Mouse (Mus musculus) layer of hippocampus, adult 2 months (tissue): ENCODE measurements around the gene Rps28. TPM values are rescaled to one million over a fixed set of nuclear protein-coding genes. Genes with fewer than 3 reads are reported as not detected.
A peak's percentile ranks its signal among the peaks of the same experiment; 100 is the strongest.

Experiments
- DNase-seq, 2 experiments: peaks; one replicate each; pipeline ENCODE4 v3.0.0; 2022; ENCODE audit warnings: low spot score in 2 of 2
- H3K27ac ChIP-seq: fragments of 200-600 bp; 2 replicates; pipeline ENCODE4 v1.8.1; 2022
- H3K4me3 ChIP-seq: fragments of 200-600 bp; 2 replicates; pipeline ENCODE4 v1.8.1; 2022; ENCODE audit warnings: mild to moderate bottlenecking
- CTCF ChIP-seq: fragments of 200-600 bp; conservative IDR thresholded peaks from 2 replicates; pipeline ENCODE4 v1.8.1; 2022; ENCODE audit warnings: antibody characterized with exemption, mild to moderate bottlenecking, moderate library complexity
- total RNA-seq, 2 experiments: library from RNA; stranded (reverse); gene quantifications; 2 replicates each; pipeline ENCODE4 v1.2.3; 2021

Rps28 gene
- total RNA-seq, 2 experiments from 2014 or later, result 723 to 770 TPM

- DNase-seq, result no peak
- TF ChIP-seq CTCF, result no peak
- Histone ChIP-seq H3K4me3 (no peak overlapping the region), H3K27ac (no peak overlapping the region)
These were observed 17.0 kb downstream of the Rps28 start for GRCm38 (mm10) chr17:33807181-33807888.

GRCm38 (mm10) chr17:33804745-33805144 lies 19.6 kb downstream of the Rps28 start:
- Histone ChIP-seq H3K4me3 (no peak overlapping the region), H3K27ac (no peak overlapping the region)
- no peak for DNase-seq
- TF ChIP-seq CTCF, result no peak

- no peak overlapping the region for H3K4me3 ChIP-seq
- no peak for TF ChIP-seq CTCF
- no peak for DNase-seq
- H3K27ac ChIP-seq, result no peak overlapping the region
These were observed 20.2 kb downstream of the Rps28 start for GRCm38 (mm10) chr17:33804205-33804604.

GRCm38 (mm10) chr17:33802221-33802620 lies 22.1 kb downstream of the Rps28 start:
- peak; percentile 79 for TF ChIP-seq CTCF
- Histone ChIP-seq H3K4me3 (no peak overlapping the region), H3K27ac (no peak overlapping the region)
- DNase-seq, result no peak

GRCm38 (mm10) chr17:33799277-33799676 lies 25.1 kb downstream of the Rps28 start:
- DNase-seq, result no peak
- Histone ChIP-seq H3K4me3 (no peak overlapping the region), H3K27ac (no peak overlapping the region)
- no peak for TF ChIP-seq CTCF

- DNase-seq, result no peak
- TF ChIP-seq CTCF, result peak; percentile 65
- H3K27ac ChIP-seq, result no peak overlapping the region
- H3K4me3 ChIP-seq, result no peak overlapping the region
These were observed 26.1 kb downstream of the Rps28 start for GRCm38 (mm10) chr17:33798306-33798705.

GRCm38 (mm10) chr17:33788732-33789131 lies 35.6 kb downstream of the Rps28 start:
- H3K4me3 ChIP-seq, result no peak overlapping the region
- DNase-seq, result no peak
- H3K27ac ChIP-seq, result no peak overlapping the region
- TF ChIP-seq CTCF, result no peak

- DNase-seq, result no peak
- Histone ChIP-seq H3K27ac (no peak overlapping the region), H3K4me3 (no peak overlapping the region)
- TF ChIP-seq CTCF, result no peak
These were observed 38.0 kb downstream of the Rps28 start for GRCm38 (mm10) chr17:33786375-33786774.

GRCm38 (mm10) chr17:33784939-33785338 lies 39.4 kb downstream of the Rps28 start:
- no peak for TF ChIP-seq CTCF
- no peak overlapping the region for H3K27ac ChIP-seq
- no peak for DNase-seq

GRCm38 (mm10) chr17:33783408-33783807 lies 41.0 kb downstream of the Rps28 start:
- Histone ChIP-seq H3K27ac (no peak overlapping the region), H3K4me3 (no peak overlapping the region)
- no peak for DNase-seq
- no peak for TF ChIP-seq CTCF

More at GRCm38 (mm10) chr17:33784939-33785338, 39.4 kb downstream of the Rps28 start:
- H3K4me3 ChIP-seq, result no peak overlapping the region

- H3K4me3 ChIP-seq, result peak overlapping the region; percentile 32; the same call in 1 of the 2 replicates
- DNase-seq, result no peak
- TF ChIP-seq CTCF, result peak; percentile 23; the same call in 1 of the 2 replicates
- 0 out of 2 replicates have a peak overlapping the region, but pooled peaks have one; percentile 19 for H3K27ac ChIP-seq
These were observed 42.3 kb downstream of the Rps28 start for GRCm38 (mm10) chr17:33782067-33782466.

GRCm38 (mm10) chr17:33781124-33781977 lies 43.0 kb downstream of the Rps28 start, which contains the start of gene Angptl4:
TSS of gene Angptl4 (minus strand) at chr17:33781830.
- DNase-seq, result peak in 1 of 2 experiments; percentile 42
- peak; percentile 45 for TF ChIP-seq CTCF

GRCm38 (mm10) chr17:33780431-33780830 lies 43.9 kb downstream of the Rps28 start:
- TF ChIP-seq CTCF, result no peak
- no peak for DNase-seq
- H3K27ac ChIP-seq, result peak overlapping the region; percentile 80; the same call in 1 of the 2 replicates
- peak overlapping the region; percentile 55 for H3K4me3 ChIP-seq

More at GRCm38 (mm10) chr17:33781124-33781977, 43.0 kb downstream of the Rps28 start, which contains the start of gene Angptl4:
- Histone ChIP-seq H3K4me3 (peak within 1 kb of the TSS; percentile 55), H3K27ac (peak within 1 kb of the TSS; percentile 80)
